Mouse (Mus musculus): ENCODE results near the gene Trim59.

The Trim59 gene

DNA sequence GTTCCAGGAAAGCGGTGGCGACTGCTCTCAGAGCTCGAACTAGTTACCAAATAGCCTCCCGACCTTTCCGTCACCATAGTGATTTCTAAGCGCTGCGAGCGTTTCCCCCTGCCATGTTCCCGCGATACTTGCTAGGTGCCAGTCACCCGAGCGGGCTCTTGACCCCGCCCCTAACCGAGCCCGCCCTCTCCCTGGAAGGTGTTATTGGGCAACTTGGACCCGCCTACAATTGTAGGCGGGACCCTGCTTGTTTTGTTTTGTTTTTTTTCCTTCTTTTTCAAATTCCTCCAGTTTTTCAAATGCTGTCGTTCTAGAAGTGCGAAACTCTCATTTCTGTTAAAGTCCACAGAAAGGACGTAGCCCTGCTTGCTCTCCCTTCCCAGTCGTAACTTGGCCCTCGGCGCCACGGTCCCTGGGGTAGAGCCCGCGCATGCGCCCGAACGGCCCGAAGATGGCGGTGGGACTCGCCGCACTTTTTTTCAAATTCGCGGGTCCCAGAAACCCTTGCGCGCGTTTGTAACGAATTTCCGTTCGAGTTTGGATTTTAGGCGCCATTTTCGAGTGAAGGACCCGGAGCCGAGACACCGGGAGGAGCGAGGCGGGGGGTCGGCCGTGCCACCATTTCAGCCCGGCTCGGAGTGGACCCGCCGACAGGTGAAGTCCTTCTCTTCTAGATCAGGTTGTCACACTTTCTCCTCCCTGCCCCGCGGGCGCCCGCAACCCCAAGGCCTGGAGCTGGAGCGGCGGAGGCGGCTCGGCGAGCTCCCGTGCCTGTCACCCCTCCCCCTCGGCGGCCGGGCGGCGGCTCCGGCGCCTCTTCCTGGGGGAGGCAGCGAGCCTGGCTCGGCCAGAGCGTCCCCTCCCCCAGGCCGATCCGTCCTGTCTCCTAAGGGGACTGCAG lies 39.9 kb downstream of the Trim59 start, which contains the start of the genes Ift80 and Smc4:
Gene Ift80, minus strand, starts transcription at position 134 of the 901 bp plus-strand sequence.
Gene Smc4, plus strand, starts transcription at position 302 of the 901 bp plus-strand sequence.
- peak; percentile 95 for DNase-seq

DNA sequence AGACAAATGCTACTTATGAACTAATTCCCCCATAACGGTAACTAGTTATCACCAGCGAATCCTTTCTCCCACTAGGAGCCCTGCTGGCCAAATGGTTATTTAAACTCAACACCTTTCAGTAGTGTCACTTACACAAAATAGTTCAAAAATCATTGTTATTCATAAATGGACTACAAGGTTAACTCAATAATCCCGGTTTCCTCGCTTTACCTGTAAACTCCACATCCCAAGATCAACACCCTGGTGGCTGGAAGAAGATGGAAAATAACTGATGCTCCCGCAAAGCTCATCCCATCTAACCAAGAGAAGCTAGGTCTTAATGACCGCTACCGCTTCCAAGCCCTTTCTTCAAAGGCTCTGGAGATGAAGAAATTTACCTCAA lies 40.5 kb downstream of the Trim59 start:
- no peak for DNase-seq

DNA sequence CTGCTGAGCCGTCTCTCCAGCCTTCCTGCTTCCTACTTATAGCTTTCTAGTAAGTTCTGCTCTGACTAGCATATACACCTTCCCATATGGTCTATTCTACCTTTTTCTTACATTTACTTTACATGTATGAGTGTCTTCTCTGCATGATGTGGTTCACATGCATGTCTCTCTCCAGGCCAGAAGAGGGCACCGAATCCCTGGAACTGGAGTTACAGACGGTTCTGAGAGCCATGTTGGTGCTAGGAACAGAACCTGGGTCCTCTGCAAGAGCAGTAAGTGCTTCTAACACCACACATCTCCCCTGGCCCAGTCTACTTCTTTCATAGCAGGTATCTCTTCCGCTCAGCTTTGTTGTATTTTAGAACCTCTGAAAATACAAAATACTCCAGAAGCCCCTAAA lies 41.8 kb downstream of the Trim59 start:
- no peak for DNase-seq

DNA sequence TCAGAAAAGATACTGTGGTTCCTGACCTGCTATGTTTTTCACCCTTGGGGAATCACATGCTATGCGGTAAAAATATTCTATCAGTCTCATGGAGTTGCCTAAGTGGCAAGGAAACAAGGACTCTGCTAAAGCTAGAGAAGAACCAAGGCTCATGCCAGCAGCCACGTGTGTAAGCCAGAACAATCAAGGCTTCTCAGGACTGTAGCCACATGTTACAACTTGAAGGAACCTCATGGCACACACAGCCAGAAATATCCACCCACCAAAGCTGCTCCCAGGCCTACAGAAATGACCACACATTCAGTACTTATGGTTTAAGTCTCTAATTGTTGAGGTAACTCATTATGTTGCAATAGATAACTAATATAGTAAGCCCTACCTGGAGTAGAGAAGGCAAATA lies 58.0 kb downstream of the Trim59 start:
- DNase-seq = no peak
